Mouse (Mus musculus): Measurements from ENCODE around the gene Trip11. TPM values are rescaled to one million over a fixed set of nuclear protein-coding genes. Genes with fewer than 3 reads are reported as not detected.

The Trip11 gene
- polyA plus RNA-seq, 1 experiment from 2014 or later, result 23.4 TPM

DNA sequence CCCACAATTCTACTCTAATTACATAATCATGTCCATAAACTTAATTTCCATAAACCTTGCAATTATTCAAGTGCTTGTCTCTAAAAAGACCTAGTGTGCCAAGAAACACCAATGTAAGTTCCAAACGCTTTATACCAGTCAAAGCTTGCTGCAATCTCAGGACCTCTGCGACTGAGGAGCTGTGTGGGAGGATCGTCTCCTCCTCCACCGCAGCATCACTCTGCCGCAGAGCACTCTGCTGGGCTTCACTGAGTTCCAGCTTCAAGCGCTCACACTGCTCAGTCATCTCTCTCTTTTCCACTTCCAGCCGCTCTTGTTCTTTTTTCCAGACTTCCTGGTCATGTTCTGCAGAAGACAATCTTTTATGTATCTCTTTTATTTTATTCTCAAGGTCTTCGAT is 19.8 kb downstream of the Trip11 start:
- no peaks in the 10 kb centered on the region for H3K9me3 ChIP-seq (replicated peaks)
- no peaks in the 10 kb centered on the region for H3K27me3 ChIP-seq (replicated peaks)
- H3K4me1 ChIP-seq (replicated peaks), result no peaks in the 10 kb centered on the region
- ATAC-seq (ENCODE audit: insufficient number of reproducible peaks, low FRiP score), result no peak
- H3K4me2 ChIP-seq, result no peak overlapping the region
- H3K9ac ChIP-seq, result no peak overlapping the region
- peaks cover 48% of the 10 kb centered on the region for H3K36me3 ChIP-seq
- no peak overlapping the region for H3K4me3 ChIP-seq
- WGBS, result 80% methylated on average over 8 of the region's 8 CpGs
- no peak overlapping the region for H3K27ac ChIP-seq (ENCODE audit: poor library complexity, severe bottlenecking)

DNA sequence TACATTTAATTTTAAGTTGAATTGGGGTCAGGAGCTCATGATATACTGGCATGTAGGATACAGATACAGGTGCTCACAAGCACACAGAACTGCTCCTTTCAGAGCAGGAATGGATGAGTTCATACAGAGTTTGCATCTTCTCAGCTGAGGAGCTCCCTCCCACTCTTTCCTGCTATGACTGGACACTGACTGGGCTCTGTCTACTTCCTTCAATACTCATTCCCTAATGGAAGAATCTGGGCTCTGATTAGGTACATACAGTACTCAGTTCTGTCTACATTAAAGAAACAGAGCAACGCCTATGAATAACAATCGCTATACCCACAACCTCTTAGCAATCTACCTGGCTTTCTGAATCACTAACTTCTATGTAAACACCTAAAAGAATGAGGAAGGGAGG is 20.2 kb downstream of the Trip11 start:
- H3K9ac ChIP-seq, result no peak overlapping the region
- peaks cover 49% of the 10 kb centered on the region for H3K36me3 ChIP-seq
- 86% methylated on average over 2 of the region's 2 CpGs for WGBS
- H3K4me1 ChIP-seq (replicated peaks), result no peaks in the 10 kb centered on the region
- H3K27me3 ChIP-seq (replicated peaks), result no peaks in the 10 kb centered on the region
- H3K27ac ChIP-seq (ENCODE audit: poor library complexity, severe bottlenecking), result no peak overlapping the region
- no peak overlapping the region for H3K4me2 ChIP-seq
- no peak overlapping the region for H3K4me3 ChIP-seq
- no peak for ATAC-seq (ENCODE audit: insufficient number of reproducible peaks, low FRiP score)
- H3K9me3 ChIP-seq (replicated peaks), result no peaks in the 10 kb centered on the region

DNA sequence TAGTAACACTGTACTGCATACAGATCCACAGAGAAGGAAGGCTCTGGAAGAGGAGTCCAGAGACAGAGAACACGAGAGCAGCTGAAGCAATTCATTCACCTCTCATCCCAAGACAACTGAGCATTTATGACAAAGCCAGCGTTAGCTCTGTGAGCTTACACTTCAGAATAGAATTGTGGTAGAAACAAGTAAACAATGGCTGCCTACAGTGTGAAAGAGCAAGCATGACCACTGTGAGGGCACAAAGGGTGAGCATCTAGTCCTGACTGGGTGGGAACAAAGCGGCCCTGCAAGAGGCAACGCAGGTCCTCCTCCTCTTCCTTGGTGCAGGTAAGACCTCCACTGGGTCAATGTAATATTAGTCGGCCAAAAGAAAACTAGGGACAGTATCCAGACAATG is 22.0 kb downstream of the Trip11 start:
- 95% methylated on average over 5 of the region's 5 CpGs for WGBS
- no peak overlapping the region for H3K4me3 ChIP-seq
- no peaks in the 10 kb centered on the region for H3K9me3 ChIP-seq (replicated peaks)
- ATAC-seq (ENCODE audit: insufficient number of reproducible peaks, low FRiP score), result no peak
- H3K4me2 ChIP-seq, result no peak overlapping the region
- H3K9ac ChIP-seq, result no peak overlapping the region
- H3K4me1 ChIP-seq (replicated peaks), result no peaks in the 10 kb centered on the region
- no peaks in the 10 kb centered on the region for H3K27me3 ChIP-seq (replicated peaks)
- peaks cover 54% of the 10 kb centered on the region for H3K36me3 ChIP-seq
- no peak overlapping the region for H3K27ac ChIP-seq (ENCODE audit: poor library complexity, severe bottlenecking)

DNA sequence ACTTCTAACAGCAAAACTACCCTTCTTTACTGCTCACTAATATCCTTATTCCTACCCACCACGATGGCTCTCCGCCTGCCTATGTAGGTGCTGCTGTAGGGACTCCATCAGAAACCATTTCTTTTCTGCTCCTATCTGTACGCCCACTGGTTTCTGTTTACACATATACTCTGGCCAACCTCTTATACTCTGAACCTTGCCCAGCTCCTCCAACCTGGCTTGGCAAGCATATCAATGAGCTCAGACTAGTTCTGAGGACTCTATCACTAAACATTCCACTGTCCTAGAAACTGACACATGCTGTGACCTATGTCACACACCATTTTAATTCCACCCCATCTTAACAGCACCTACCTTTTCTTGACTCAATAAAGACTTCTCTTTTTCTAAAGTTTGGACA is 23.7 kb downstream of the Trip11 start:
- Histone ChIP-seq H3K4me2 (no peak overlapping the region), H3K36me3 (peaks cover 68% of the 10 kb centered on the region), H3K9me3 (replicated peaks) (no peaks in the 10 kb centered on the region), H3K9ac (no peak overlapping the region), H3K27ac (ENCODE audit: poor library complexity, severe bottlenecking) (no peak overlapping the region), H3K4me3 (no peak overlapping the region), H3K4me1 (replicated peaks) (no peaks in the 10 kb centered on the region), H3K27me3 (replicated peaks) (no peaks in the 10 kb centered on the region)
- ATAC-seq (ENCODE audit: insufficient number of reproducible peaks, low FRiP score), result no peak
- 92% methylated on average over 3 of the region's 3 CpGs for WGBS

DNA sequence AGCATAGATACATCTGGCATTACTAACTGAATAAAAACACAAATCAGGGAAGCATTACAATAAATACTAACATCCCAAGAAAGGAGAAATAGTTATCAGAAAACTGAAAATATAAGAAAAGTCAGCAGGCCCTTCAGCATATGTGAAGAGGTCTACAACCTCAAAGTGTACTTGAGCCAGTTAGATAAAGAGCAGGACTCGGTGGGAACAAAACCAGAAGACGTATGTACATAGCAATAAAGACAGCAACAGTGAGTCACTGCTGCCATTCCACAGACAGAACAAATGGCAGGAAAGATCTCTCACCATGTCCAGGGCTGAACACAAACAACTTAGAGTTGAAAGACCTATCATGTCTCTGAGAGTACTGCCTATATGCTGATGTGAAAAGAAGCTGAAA is 24.8 kb downstream of the Trip11 start:
- Histone ChIP-seq H3K36me3 (peaks cover 72% of the 10 kb centered on the region), H3K27ac (ENCODE audit: poor library complexity, severe bottlenecking) (no peak overlapping the region), H3K4me2 (no peak overlapping the region), H3K4me1 (replicated peaks) (no peaks in the 10 kb centered on the region), H3K27me3 (replicated peaks) (no peaks in the 10 kb centered on the region), H3K9ac (no peak overlapping the region), H3K9me3 (replicated peaks) (no peaks in the 10 kb centered on the region), H3K4me3 (no peak overlapping the region)
- no peak for ATAC-seq (ENCODE audit: insufficient number of reproducible peaks, low FRiP score)
- WGBS, result 80% methylated on average over 2 of the region's 2 CpGs

DNA sequence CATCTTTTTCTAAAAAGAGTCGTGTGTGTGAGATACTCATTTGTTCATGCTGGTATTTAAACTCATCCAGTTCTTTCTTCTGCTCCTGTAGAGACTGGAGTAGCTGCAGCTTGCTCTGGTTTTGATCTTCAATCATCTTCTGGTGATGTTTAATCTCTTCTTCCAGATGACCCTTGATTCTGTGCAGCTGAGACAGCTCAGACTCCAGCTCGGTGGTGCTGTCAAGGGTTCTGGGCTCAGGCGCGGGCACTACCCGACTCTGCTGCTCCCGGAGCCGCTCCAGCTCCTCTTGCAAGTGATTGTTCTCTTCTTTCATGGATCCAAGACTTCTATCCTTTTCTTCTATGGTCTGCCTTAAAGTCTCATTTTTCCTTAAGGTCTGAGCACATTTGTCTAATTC is 28.1 kb downstream of the Trip11 start:
- H3K27ac ChIP-seq (ENCODE audit: poor library complexity, severe bottlenecking), result no peak overlapping the region
- H3K9me3 ChIP-seq (replicated peaks), result no peaks in the 10 kb centered on the region
- peaks cover 57% of the 10 kb centered on the region for H3K36me3 ChIP-seq
- no peak overlapping the region for H3K4me3 ChIP-seq
- no peak overlapping the region for H3K4me2 ChIP-seq
- ATAC-seq (ENCODE audit: insufficient number of reproducible peaks, low FRiP score), result no peak
- H3K4me1 ChIP-seq (replicated peaks), result no peaks in the 10 kb centered on the region
- no peaks in the 10 kb centered on the region for H3K27me3 ChIP-seq (replicated peaks)
- WGBS, result 92% methylated on average over 7 of the region's 7 CpGs
- H3K9ac ChIP-seq, result no peak overlapping the region

DNA sequence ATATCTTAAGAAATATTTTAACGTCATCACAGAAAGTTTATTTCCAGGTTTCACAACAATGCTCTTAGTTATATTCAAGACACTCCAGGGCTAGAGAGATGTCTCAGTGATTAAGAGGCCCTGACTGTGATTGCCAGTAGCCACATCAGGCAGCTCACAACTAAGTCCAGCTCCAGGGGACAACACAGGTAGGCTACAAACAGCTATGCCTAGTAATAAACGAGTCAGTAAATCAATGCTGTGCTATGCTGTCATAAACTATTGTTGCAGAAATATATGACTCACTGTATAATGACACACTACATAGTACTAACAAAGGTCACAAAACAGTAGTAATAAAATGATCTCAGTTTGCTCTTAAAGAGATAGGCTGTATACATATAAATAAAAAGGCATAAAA is 36.7 kb downstream of the Trip11 start:
- Histone ChIP-seq H3K36me3 (peaks cover 56% of the 10 kb centered on the region), H3K4me3 (no peak overlapping the region), H3K27ac (ENCODE audit: poor library complexity, severe bottlenecking) (no peak overlapping the region), H3K4me1 (replicated peaks) (no peaks in the 10 kb centered on the region), H3K9ac (no peak overlapping the region), H3K9me3 (replicated peaks) (no peaks in the 10 kb centered on the region), H3K4me2 (no peak overlapping the region), H3K27me3 (replicated peaks) (no peaks in the 10 kb centered on the region)
- WGBS, result 94% methylated on average over 2 of the region's 2 CpGs
- ATAC-seq (ENCODE audit: insufficient number of reproducible peaks, low FRiP score), result no peak

DNA sequence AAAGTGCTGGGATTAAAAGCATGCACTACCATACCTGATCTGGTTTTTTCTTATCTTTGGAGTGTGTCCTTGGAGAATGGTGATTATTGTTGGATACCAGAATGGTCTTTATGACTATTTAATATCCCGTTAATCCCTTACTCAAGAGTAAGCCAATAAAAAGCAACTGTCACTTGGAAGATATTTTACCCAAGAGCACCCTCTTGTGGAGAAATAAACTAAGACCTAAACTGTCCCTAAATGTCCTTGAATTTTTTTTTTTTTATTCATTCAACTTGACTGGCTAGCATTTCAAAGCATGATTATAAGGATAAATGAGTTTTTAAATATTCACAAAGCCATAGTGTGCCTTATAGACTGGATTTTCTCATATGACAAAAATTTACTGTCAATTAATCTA is 38.0 kb downstream of the Trip11 start:
- no peaks in the 10 kb centered on the region for H3K9me3 ChIP-seq (replicated peaks)
- H3K27me3 ChIP-seq (replicated peaks), result no peaks in the 10 kb centered on the region
- 74% methylated on average over 1 of the region's 1 CpGs for WGBS
- no peak overlapping the region for H3K27ac ChIP-seq (ENCODE audit: poor library complexity, severe bottlenecking)
- H3K36me3 ChIP-seq, result peaks cover 52% of the 10 kb centered on the region
- no peak overlapping the region for H3K9ac ChIP-seq
- no peak overlapping the region for H3K4me3 ChIP-seq
- H3K4me2 ChIP-seq, result no peak overlapping the region
- no peak for ATAC-seq (ENCODE audit: insufficient number of reproducible peaks, low FRiP score)
- H3K4me1 ChIP-seq (replicated peaks), result no peaks in the 10 kb centered on the region

DNA sequence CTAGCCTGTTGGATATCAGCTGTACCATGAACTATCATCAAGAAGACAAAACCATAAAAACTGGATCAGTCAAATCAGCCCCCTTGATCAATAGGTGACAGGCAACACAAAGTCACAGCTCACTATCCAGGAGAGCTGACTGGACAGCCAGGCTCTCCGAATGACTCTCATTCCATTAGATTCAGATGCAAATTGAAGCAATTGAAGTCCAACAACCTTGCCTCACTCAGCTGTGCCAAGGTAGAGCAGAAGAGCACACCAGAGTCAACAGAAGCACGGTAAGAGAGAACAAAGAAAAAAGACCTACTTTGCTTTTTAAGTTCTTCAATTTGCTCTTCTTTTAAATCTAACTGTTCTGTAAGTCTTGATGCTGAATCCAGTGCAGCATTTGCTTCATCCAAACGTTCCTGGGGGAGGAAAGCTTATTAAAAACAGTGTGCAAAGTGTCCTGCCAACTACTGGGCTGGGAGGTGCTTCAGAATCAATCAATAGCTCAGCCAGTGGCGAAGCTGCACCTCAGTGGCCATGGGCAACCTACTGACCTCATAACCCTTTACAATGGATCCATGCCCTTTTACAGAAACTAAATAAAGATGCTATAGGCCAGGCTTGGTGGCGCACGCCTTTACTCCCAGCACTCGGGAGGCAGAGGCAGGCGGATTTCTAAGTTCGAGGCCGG is 50.6 kb downstream of the Trip11 start:
- Histone ChIP-seq H3K4me2 (no peak overlapping the region), H3K9ac (no peak overlapping the region), H3K36me3 (peaks cover 40% of the 10 kb centered on the region), H3K27me3 (replicated peaks) (no peaks in the 10 kb centered on the region), H3K27ac (ENCODE audit: poor library complexity, severe bottlenecking) (no peak overlapping the region), H3K4me1 (replicated peaks) (peaks cover 3% of the 10 kb centered on the region; the same call in 1 of the 2 replicates), H3K4me3 (no peak overlapping the region), H3K9me3 (replicated peaks) (no peaks in the 10 kb centered on the region)
- 81% methylated on average over 10 of the region's 10 CpGs for WGBS
- no peak for ATAC-seq (ENCODE audit: insufficient number of reproducible peaks, low FRiP score)

DNA sequence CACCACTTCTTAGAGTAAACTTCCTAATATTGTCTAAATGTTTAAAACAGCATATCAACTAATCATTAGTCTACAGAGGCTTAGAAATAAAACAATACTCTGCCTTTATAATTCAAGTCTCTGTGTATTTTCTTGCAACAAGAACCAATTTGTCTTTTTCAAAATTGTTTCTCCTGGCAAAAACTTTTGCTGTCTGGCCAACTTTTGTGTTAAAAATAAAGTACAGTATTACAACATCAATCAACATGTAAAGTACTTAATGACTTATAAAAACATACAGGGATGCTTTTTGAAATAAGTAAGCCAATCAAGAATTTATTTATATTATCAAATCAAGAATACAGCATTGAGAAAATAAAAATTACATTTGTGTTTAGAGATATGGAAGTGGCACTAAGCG is 52.8 kb downstream of the Trip11 start:
- Histone ChIP-seq H3K4me2 (no peak overlapping the region), H3K36me3 (peaks cover 28% of the 10 kb centered on the region), H3K9me3 (replicated peaks) (no peaks in the 10 kb centered on the region), H3K4me1 (replicated peaks) (peaks cover 3% of the 10 kb centered on the region; the same call in 1 of the 2 replicates), H3K4me3 (no peak overlapping the region), H3K27me3 (replicated peaks) (no peaks in the 10 kb centered on the region), H3K9ac (no peak overlapping the region), H3K27ac (ENCODE audit: poor library complexity, severe bottlenecking) (no peak overlapping the region)
- no peak for ATAC-seq (ENCODE audit: insufficient number of reproducible peaks, low FRiP score)
- WGBS, result 84% methylated on average over 1 of the region's 1 CpGs

DNA sequence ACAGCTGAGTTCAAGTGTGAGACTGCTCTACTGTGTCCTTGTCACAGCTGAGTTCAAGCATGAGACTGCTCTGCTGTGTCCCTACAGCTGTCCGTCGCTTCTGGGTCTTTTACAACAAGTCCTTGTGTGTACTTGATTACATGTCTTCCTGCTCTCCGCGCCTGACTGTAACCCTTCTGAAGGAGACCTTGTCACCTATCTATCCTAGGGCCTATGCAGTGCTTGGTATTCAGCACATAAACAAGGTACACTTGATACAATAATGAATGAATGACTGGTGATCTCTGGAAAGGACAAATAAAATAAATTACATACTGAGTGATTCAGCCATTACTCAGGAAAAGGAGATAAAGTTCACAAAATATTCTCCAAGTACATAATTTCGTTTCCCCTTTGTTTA is 55.1 kb downstream of the Trip11 start:
- 62% methylated on average over 5 of the region's 5 CpGs for WGBS
- ATAC-seq (ENCODE audit: insufficient number of reproducible peaks, low FRiP score), result no peak
- H3K4me2 ChIP-seq, result no peak overlapping the region
- no peak overlapping the region for H3K4me3 ChIP-seq
- H3K27ac ChIP-seq (ENCODE audit: poor library complexity, severe bottlenecking), result peak overlapping the region; percentile 68
- H3K9ac ChIP-seq, result no peak overlapping the region
- H3K4me1 ChIP-seq (replicated peaks), result peaks cover 3% of the 10 kb centered on the region; the same call in 1 of the 2 replicates
- H3K27me3 ChIP-seq (replicated peaks), result no peaks in the 10 kb centered on the region
- peaks cover 34% of the 10 kb centered on the region for H3K36me3 ChIP-seq
- no peaks in the 10 kb centered on the region for H3K9me3 ChIP-seq (replicated peaks)

DNA sequence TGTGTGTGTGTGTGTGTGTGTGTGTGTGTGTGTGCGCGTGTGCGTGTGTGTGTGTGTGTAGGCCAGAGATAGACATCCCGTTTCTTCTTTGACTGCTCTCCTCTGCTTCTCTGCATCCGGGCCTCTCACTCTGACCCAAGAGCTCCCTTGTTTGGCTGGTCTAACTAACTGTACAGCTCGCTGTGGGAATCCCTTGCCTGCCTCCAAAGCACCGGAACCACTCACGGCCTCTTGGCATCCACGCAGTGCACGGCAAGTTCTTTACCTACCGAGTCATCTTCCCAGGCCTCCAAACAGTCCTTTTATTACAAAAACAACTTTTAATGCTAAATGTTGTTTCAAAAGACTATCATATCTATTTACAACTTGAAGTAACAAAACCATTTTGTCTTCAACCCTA is 58.7 kb downstream of the Trip11 start:
- 93% methylated on average over 11 of the region's 11 CpGs for WGBS
- ATAC-seq (ENCODE audit: insufficient number of reproducible peaks, low FRiP score), result no peak

More for the DNA sequence above, 58.7 kb downstream of the Trip11 start:
- no peak overlapping the region for H3K27ac ChIP-seq (ENCODE audit: poor library complexity, severe bottlenecking)
- peaks cover 14% of the 10 kb centered on the region for H3K36me3 ChIP-seq
- H3K27me3 ChIP-seq (replicated peaks), result no peaks in the 10 kb centered on the region
- no peak overlapping the region for H3K9ac ChIP-seq
- H3K4me3 ChIP-seq, result no peak overlapping the region
- no peaks in the 10 kb centered on the region for H3K9me3 ChIP-seq (replicated peaks)
- peaks cover 23% of the 10 kb centered on the region for H3K4me1 ChIP-seq (replicated peaks)
- no peak overlapping the region for H3K4me2 ChIP-seq

Measured in heart, embryonic 12.5 days (tissue).